Mouse (Mus musculus): ENCODE measurements at regions not wholly inside any gene's neighbourhood (a gene's known extent, or its start where the extent isn't known, plus 50 kb on each side); places are given as distances from the start of the nearest gene placed in this dataset.

DNA sequence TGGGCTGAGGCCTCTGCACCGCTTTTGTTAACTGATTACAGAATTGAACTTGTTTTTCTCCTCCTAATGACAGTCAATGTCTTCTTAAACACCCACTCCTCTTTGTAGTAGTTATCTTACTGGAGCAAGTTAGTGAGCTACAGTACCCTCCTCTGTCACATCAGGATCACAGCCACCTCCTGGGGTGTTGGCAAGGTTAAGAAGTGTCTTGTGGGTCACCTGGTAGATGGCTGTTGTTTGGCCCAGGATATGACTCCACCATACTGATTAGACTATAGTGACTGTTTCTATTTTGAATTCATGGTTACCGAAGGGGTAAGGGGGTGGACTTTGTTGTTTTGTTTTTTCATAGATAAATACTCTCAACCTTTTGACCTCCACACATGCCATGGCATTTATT lies 202.4 kb downstream of the Msrb3 start:
- TF ChIP-seq FLI1 (IDR thresholded peaks at IDR 0.05; ENCODE audit: low read length) (no peak), GATA1 (IDR thresholded peaks at IDR 0.05; ENCODE audit: borderline replicate concordance, low read length) (no peak)

All from megakaryocyte, embryonic 14.5 days (primary cell).